ENCODE assay signal across 29 mouse cellular contexts in genomic region chr3:84748139-84748538, GRCm38 (mm10).
DNase-seq lines count a peak whose midpoint lies in the region; ATAC-seq and TF ChIP-seq lines count a peak whose summit lies in the region.
"Had no signal": no experiment of that assay in that cellular context is flagged by ENCODE, and none has a peak within 500 bp of the region (broad histone marks: within the 10 kb centered on the region; RNA-seq: fewer than 3 reads in every experiment).

No protein-coding gene starts in this region.

- peaks cover 4% of the 10 kb centered on the region; the same call in 1 of the 2 replicates for H3K27me3 ChIP-seq in kidney, embryonic 14.5 days (ENCODE audit: control insufficient read depth, insufficient read depth, low read length)
- H3K27me3 ChIP-seq: embryonic facial prominence, embryonic 13.5 days; forebrain, embryonic 13.5 days; heart, embryonic 13.5 days had no signal

- no peak overlapping the region for H3K9ac ChIP-seq in kidney, embryonic 14.5 days (ENCODE audit: low read depth, low read length)
- H3K9ac ChIP-seq: embryonic facial prominence, embryonic 13.5 days; forebrain, embryonic 13.5 days; heart, embryonic 13.5 days; hindbrain, embryonic 14.5 days had no signal

- H3K4me3 ChIP-seq in kidney, embryonic 14.5 days (ENCODE audit: low read length) = no peak overlapping the region
- no peak overlapping the region for H3K4me3 ChIP-seq in bone marrow macrophage, adult 2 months (ENCODE audit: insufficient read depth, low read length)
- H3K4me3 ChIP-seq in macrophage (ENCODE audit: inconsistent target) = no peak overlapping the region
- H3K4me3 ChIP-seq: embryonic facial prominence, embryonic 10.5 days; embryonic facial prominence, embryonic 13.5 days; erythroblast, embryonic 14.5 days; forebrain, embryonic 10.5 days; forebrain, embryonic 13.5 days; gastrocnemius, adult 2 months; heart, embryonic 10.5 days; heart, embryonic 13.5 days had no signal

- H3K27ac ChIP-seq in kidney, embryonic 14.5 days (ENCODE audit: low read depth, low read length) = no peak overlapping the region
- peak overlapping the region; percentile 6; the same call in 1 of the 2 replicates for H3K27ac ChIP-seq in bone marrow macrophage, adult 2 months (ENCODE audit: insufficient read depth, low read depth, low read length)
- peak overlapping the region; percentile 80 for H3K27ac ChIP-seq in macrophage
- H3K27ac ChIP-seq: embryonic facial prominence, embryonic 10.5 days; embryonic facial prominence, embryonic 13.5 days; forebrain, embryonic 10.5 days; forebrain, embryonic 13.5 days; gastrocnemius, adult 2 months; heart, embryonic 10.5 days; heart, embryonic 13.5 days; hindbrain, embryonic 14.5 days; hindbrain, postnatal 0 days had no signal

- 0 out of 2 replicates have a peak, but pooled peaks have one; percentile 55 for ATAC-seq in kidney, embryonic 14.5 days (ENCODE audit: low FRiP score, low TSS enrichment)
- ATAC-seq: activated CD4-positive, CD25-positive, alpha-beta regulatory T cell, adult 4 months; forebrain, embryonic 13.5 days; forebrain, embryonic 16.5 days; hindbrain, postnatal 0 days; inflammation-experienced regulatory T-cells, adult 6 months had no signal

- H3K9me3 ChIP-seq in kidney, embryonic 14.5 days (ENCODE audit: control insufficient read depth, low read length) = no peaks in the 10 kb centered on the region
- H3K9me3 ChIP-seq: embryonic facial prominence, embryonic 10.5 days; embryonic facial prominence, embryonic 13.5 days; forebrain, embryonic 10.5 days; forebrain, embryonic 13.5 days; heart, embryonic 10.5 days; heart, embryonic 13.5 days had no signal

- no peak for TF ChIP-seq CTCF in bone marrow macrophage, adult 2 months (IDR thresholded peaks at IDR 0.05; ENCODE audit: low read depth, low read length)

- no peak for TF ChIP-seq POLR2A in bone marrow macrophage, adult 2 months (IDR thresholded peaks at IDR 0.05; ENCODE audit: borderline replicate concordance, low read depth, low read length)

- DNase-seq in kidney, postnatal 25 days = no peak
- no peak for DNase-seq in adrenal gland, adult 8-10 months
- no peak for DNase-seq in frontal cortex, postnatal 10 days (ENCODE audit: low spot score in 2 of 2)
- DNase-seq: adrenal gland, postnatal 10 days; cerebellum, adult 11-12 months; cerebellum, adult 8-10 months; cerebellum, postnatal 10 days; cerebellum, postnatal 36 days; embryo, embryonic 11 days; gastrocnemius, adult 2 months; gastrocnemius, postnatal 14 days; heart, adult 18-20 months; heart, postnatal 14 days; heart, postnatal 4 days had no signal

- H3K79me2 ChIP-seq in macrophage (ENCODE audit: inconsistent target) = no peaks in the 10 kb centered on the region

- no peaks in the 10 kb centered on the region for H3K36me3 ChIP-seq in kidney, embryonic 14.5 days (ENCODE audit: control insufficient read depth, insufficient read depth, low read length)
- H3K36me3 ChIP-seq in macrophage (ENCODE audit: inconsistent target) = no peaks in the 10 kb centered on the region
- H3K36me3 ChIP-seq: embryonic facial prominence, embryonic 10.5 days; embryonic facial prominence, embryonic 13.5 days; forebrain, embryonic 10.5 days; heart, embryonic 10.5 days; heart, embryonic 13.5 days had no signal

- peaks cover 4% of the 10 kb centered on the region; the same call in 1 of the 2 replicates for H3K4me1 ChIP-seq in kidney, embryonic 14.5 days (ENCODE audit: control insufficient read depth, insufficient read depth, low read length)
- H3K4me1 ChIP-seq in bone marrow macrophage, adult 2 months (ENCODE audit: control insufficient read depth, insufficient read depth, low read length) = peaks cover 21% of the 10 kb centered on the region
- H3K4me1 ChIP-seq: embryonic facial prominence, embryonic 10.5 days had no signal

- H3K4me2 ChIP-seq in kidney, embryonic 14.5 days (replicated peaks; ENCODE audit: low read depth, low read length) = no peak overlapping the region
- H3K4me2 ChIP-seq: embryonic facial prominence, embryonic 13.5 days; forebrain, embryonic 13.5 days; heart, embryonic 13.5 days; hindbrain, embryonic 14.5 days had no signal

- 30% methylated on average over 5 of the region's 5 CpGs for WGBS in kidney, embryonic 14.5 days
- 53% methylated on average over 5 of the region's 5 CpGs for WGBS in macrophage (ENCODE audit: missing documents)
